Mouse (Mus musculus) small intestine, adult 2 months (tissue): ENCODE measurements around the gene Sfmbt1. TPM values are rescaled to one million over a fixed set of nuclear protein-coding genes. Genes with fewer than 3 reads are reported as not detected.

Experiments
- H3K27ac ChIP-seq: fragments of 200-500 bp; 2 replicates; pipeline ENCODE4 v1.5.1; 2012; ENCODE audit warnings: low read depth, low read length, control low read depth, inconsistent platforms; ENCODE audit not compliant: insufficient read depth
- H3K27me3 ChIP-seq: fragments of 200-500 bp; 2 replicates; pipeline ENCODE4 v1.6.1; 2012; ENCODE audit warnings: mild to moderate bottlenecking, moderate library complexity, low read length, inconsistent platforms; ENCODE audit not compliant: control insufficient read depth, insufficient read depth
- H3K36me3 ChIP-seq: fragments of 200-500 bp; 2 replicates; pipeline ENCODE4 v1.6.1; 2012; ENCODE audit warnings: mild to moderate bottlenecking, low read length, control low read depth, inconsistent platforms; ENCODE audit not compliant: control insufficient read depth, insufficient read depth
- H3K4me1 ChIP-seq: fragments of 200-500 bp; 2 replicates; pipeline ENCODE4 v1.6.1; 2012; ENCODE audit warnings: low read length, inconsistent platforms, mixed read lengths; ENCODE audit not compliant: control insufficient read depth, insufficient read depth, insufficient read length
- H3K4me3 ChIP-seq: fragments of 200-500 bp; 2 replicates; pipeline ENCODE4 v1.5.1; 2012; ENCODE audit warnings: low read depth, mild to moderate bottlenecking, control low read depth, inconsistent platforms, low read length, moderate library complexity
- CTCF ChIP-seq: fragments of 200-500 bp; IDR thresholded peaks from 2 replicates; pipeline ENCODE4 v1.5.1; 2012; ENCODE audit warnings: low read depth, mild to moderate bottlenecking, control low read depth, inconsistent platforms, low read length, moderate library complexity, mixed read lengths; ENCODE audit not compliant: insufficient replicate concordance, insufficient read length; ENCODE audit errors: extremely low read depth
- POLR2A ChIP-seq: fragments of 200-500 bp; IDR thresholded peaks from 2 replicates; pipeline ENCODE4 v1.6.1; 2012; ENCODE audit warnings: low read depth, mild to moderate bottlenecking, control low read depth, inconsistent platforms, low read length, moderate library complexity
- WGBS: fragments of 180-500 bp; shearing (Covaris S2); methylation state at CpG from one replicate; pipeline ENCODE4 v1.1.7; 2018; 5-methylcytosine and 5-hydroxymethylcytosine counted together
- polyA plus RNA-seq: library from polyadenylated mRNA; depleted of rRNA; stranded (reverse); fragments of >200 nt; gene quantifications from 2 replicates; pipeline ENCODE4 v1.2.3, GENCODE M21; 2012

Gene Sfmbt1
- polyA plus RNA-seq, 1 experiment = 0.62 TPM

GRCm38 (mm10) chr14:30734665-30735064 lies 20.0 kb downstream of the Sfmbt1 start:
- Histone ChIP-seq H3K36me3 (no peaks in the 10 kb centered on the region), H3K4me3 (no peak overlapping the region), H3K4me1 (peaks cover 2% of the 10 kb centered on the region; the same call in 1 of the 2 replicates), H3K27ac (no peak overlapping the region), H3K27me3 (no peaks in the 10 kb centered on the region)
- 96% methylated on average over 5 of the region's 5 CpGs for WGBS
- TF ChIP-seq POLR2A = no peak
- no peak for TF ChIP-seq CTCF

- Histone ChIP-seq H3K27ac (no peak overlapping the region), H3K4me1 (peaks cover 2% of the 10 kb centered on the region; the same call in 1 of the 2 replicates), H3K36me3 (no peaks in the 10 kb centered on the region), H3K27me3 (no peaks in the 10 kb centered on the region), H3K4me3 (no peak overlapping the region)
- 78% methylated on average over 3 of the region's 3 CpGs for WGBS
- TF ChIP-seq CTCF = no peak
- no peak for TF ChIP-seq POLR2A
These were observed 21.2 kb downstream of the Sfmbt1 start for GRCm38 (mm10) chr14:30735810-30736209.

GRCm38 (mm10) chr14:30736413-30736812 lies 21.8 kb downstream of the Sfmbt1 start:
- Histone ChIP-seq H3K27ac (no peak overlapping the region), H3K36me3 (no peaks in the 10 kb centered on the region), H3K4me1 (peaks cover 2% of the 10 kb centered on the region; the same call in 1 of the 2 replicates), H3K27me3 (no peaks in the 10 kb centered on the region), H3K4me3 (no peak overlapping the region)
- no peak for TF ChIP-seq CTCF
- 75% methylated on average over 1 of the region's 1 CpGs for WGBS

GRCm38 (mm10) chr14:30743891-30744290 lies 29.2 kb downstream of the Sfmbt1 start:
- H3K27ac ChIP-seq = no peak overlapping the region
- WGBS = 67% methylated on average over 3 of the region's 3 CpGs
- TF ChIP-seq CTCF (no peak), POLR2A (no peak)
- no peak overlapping the region for H3K4me3 ChIP-seq
- H3K4me1 ChIP-seq = no peaks in the 10 kb centered on the region
- H3K36me3 ChIP-seq = no peaks in the 10 kb centered on the region
- no peaks in the 10 kb centered on the region for H3K27me3 ChIP-seq

GRCm38 (mm10) chr14:30746160-30746559 lies 31.5 kb downstream of the Sfmbt1 start:
- Histone ChIP-seq H3K4me1 (no peaks in the 10 kb centered on the region), H3K27ac (no peak overlapping the region), H3K36me3 (no peaks in the 10 kb centered on the region), H3K4me3 (no peak overlapping the region), H3K27me3 (no peaks in the 10 kb centered on the region)
- TF ChIP-seq POLR2A (no peak), CTCF (no peak)
- 92% methylated on average over 1 of the region's 1 CpGs for WGBS

GRCm38 (mm10) chr14:30757239-30757638 lies 42.6 kb downstream of the Sfmbt1 start:
- H3K4me3 ChIP-seq = no peak overlapping the region
- no peak overlapping the region for H3K27ac ChIP-seq
- TF ChIP-seq POLR2A = no peak
- no peak for TF ChIP-seq CTCF
- WGBS = 81% methylated on average over 3 of the region's 3 CpGs
- H3K27me3 ChIP-seq = no peaks in the 10 kb centered on the region
- H3K36me3 ChIP-seq = no peaks in the 10 kb centered on the region
- no peaks in the 10 kb centered on the region for H3K4me1 ChIP-seq

- no peaks in the 10 kb centered on the region for H3K36me3 ChIP-seq
- 86% methylated on average over 1 of the region's 1 CpGs for WGBS
- TF ChIP-seq POLR2A = no peak
- no peak for TF ChIP-seq CTCF
- no peaks in the 10 kb centered on the region for H3K27me3 ChIP-seq
- H3K4me1 ChIP-seq = no peaks in the 10 kb centered on the region
- H3K27ac ChIP-seq = no peak overlapping the region
- H3K4me3 ChIP-seq = no peak overlapping the region
These were observed 46.6 kb downstream of the Sfmbt1 start for GRCm38 (mm10) chr14:30761211-30761610.
